Mouse (Mus musculus): ENCODE measurements at regions not wholly inside any gene's neighbourhood (a gene's known extent, or its start where the extent isn't known, plus 50 kb on each side); places are given as distances from the start of the nearest gene placed in this dataset.
A peak's percentile ranks its signal among the peaks of the same experiment; 100 is the strongest.
"Not testable (repeated sequence)": the region's sequence is repeated elsewhere in the genome, so short reads cannot be mapped to it uniquely, and the experiment has no call there.

DNA sequence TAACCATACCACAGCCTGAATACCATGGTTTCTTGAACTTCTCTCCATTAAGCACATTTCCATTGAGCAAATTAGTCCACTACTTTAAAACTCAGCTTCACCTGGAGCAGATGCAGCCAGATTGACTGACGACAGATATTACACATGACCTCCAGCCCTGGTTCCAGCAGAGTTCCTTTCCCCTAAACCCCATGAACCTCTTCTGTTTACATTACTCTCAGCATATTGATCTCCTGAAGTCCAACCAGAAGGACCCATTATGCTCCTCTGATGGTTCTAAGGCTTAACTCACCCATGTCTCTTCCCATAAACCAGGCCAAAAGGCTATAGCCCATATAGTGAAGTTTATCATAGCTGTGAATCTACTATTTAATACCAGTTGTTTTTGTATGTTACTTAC lies 584.8 kb downstream of the Fam19a2 start:
- Histone ChIP-seq H3K27ac (ENCODE audit: low read depth, low read length) (no peak overlapping the region), H3K4me3 (ENCODE audit: low read depth, low read length) (no peak overlapping the region), H3K4me2 (ENCODE audit: low read depth, low read length, severe bottlenecking) (no peak overlapping the region), H3K4me1 (replicated peaks; ENCODE audit: control insufficient read depth, insufficient read depth, low read length) (no peaks in the 10 kb centered on the region), H3K9me3 (ENCODE audit: control insufficient read depth, low read length) (no peaks in the 10 kb centered on the region), H3K36me3 (ENCODE audit: control insufficient read depth, insufficient read depth, low read length) (no peaks in the 10 kb centered on the region), H3K9ac (ENCODE audit: low read length) (no peak overlapping the region), H3K27me3 (ENCODE audit: control insufficient read depth, insufficient read depth, low read length) (no peaks in the 10 kb centered on the region)
- ATAC-seq (replicated peaks; ENCODE audit: low FRiP score) (no peak), DNase-seq (ENCODE audit: low spot score) (no peak)
- 83% methylated on average over 1 of the region's 1 CpGs for WGBS

- H3K4me3 ChIP-seq (ENCODE audit: low read depth, low read length), result no peak overlapping the region
- no peak overlapping the region for H3K9ac ChIP-seq (ENCODE audit: low read length)
- no peaks in the 10 kb centered on the region for H3K27me3 ChIP-seq (ENCODE audit: control insufficient read depth, insufficient read depth, low read length)
- no peaks in the 10 kb centered on the region for H3K4me1 ChIP-seq (replicated peaks; ENCODE audit: control insufficient read depth, insufficient read depth, low read length)
- H3K36me3 ChIP-seq (ENCODE audit: control insufficient read depth, insufficient read depth, low read length), result no peaks in the 10 kb centered on the region
- H3K27ac ChIP-seq (ENCODE audit: low read depth, low read length), result no peak overlapping the region
- H3K4me2 ChIP-seq (ENCODE audit: low read depth, low read length, severe bottlenecking), result no peak overlapping the region
- peak; percentile 47; the same call in 1 of the 2 replicates for ATAC-seq (replicated peaks; ENCODE audit: low FRiP score)
- no peaks in the 10 kb centered on the region for H3K9me3 ChIP-seq (ENCODE audit: control insufficient read depth, low read length)
- DNase-seq (ENCODE audit: low spot score), result no peak
- 69% methylated on average over 3 of the region's 3 CpGs for WGBS
Measured at GRCm38 (mm10) chr10:123875459-123875858, 611.7 kb downstream of the Fam19a2 start.

DNA sequence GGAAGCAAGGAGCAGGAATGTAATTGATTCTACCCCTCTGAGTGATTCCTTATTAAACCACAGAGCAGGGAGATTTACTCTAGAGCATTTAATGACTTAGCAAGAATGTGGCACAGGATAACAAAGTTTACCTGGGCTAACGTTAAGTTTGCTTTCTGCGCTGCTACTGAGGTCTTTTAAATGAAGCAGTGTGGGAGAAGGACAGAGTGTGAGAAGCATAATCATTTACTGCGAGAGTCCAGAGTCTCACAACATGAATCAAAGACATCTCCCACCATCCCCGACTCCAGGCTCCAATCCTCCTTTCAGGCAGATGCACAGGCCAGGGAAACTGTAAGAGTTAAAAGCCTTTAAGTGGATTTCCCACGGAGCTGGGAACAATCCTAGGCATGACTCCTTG lies 612.1 kb downstream of the Fam19a2 start:
- DNase-seq (ENCODE audit: low spot score) (no peak), ATAC-seq (replicated peaks; ENCODE audit: low FRiP score) (no peak)
- Histone ChIP-seq H3K9ac (ENCODE audit: low read length) (no peak overlapping the region), H3K4me1 (replicated peaks; ENCODE audit: control insufficient read depth, insufficient read depth, low read length) (no peaks in the 10 kb centered on the region), H3K27ac (ENCODE audit: low read depth, low read length) (no peak overlapping the region), H3K4me2 (ENCODE audit: low read depth, low read length, severe bottlenecking) (no peak overlapping the region), H3K27me3 (ENCODE audit: control insufficient read depth, insufficient read depth, low read length) (no peaks in the 10 kb centered on the region), H3K4me3 (ENCODE audit: low read depth, low read length) (no peak overlapping the region), H3K9me3 (ENCODE audit: control insufficient read depth, low read length) (no peaks in the 10 kb centered on the region), H3K36me3 (ENCODE audit: control insufficient read depth, insufficient read depth, low read length) (no peaks in the 10 kb centered on the region)
- 50% methylated on average over 5 of the region's 5 CpGs for WGBS

GRCm38 (mm10) chr10:123888681-123889172 lies 624.9 kb downstream of the Fam19a2 start:
- Histone ChIP-seq H3K9me3 (ENCODE audit: control insufficient read depth, low read length) (no peaks in the 10 kb centered on the region), H3K4me2 (ENCODE audit: low read depth, low read length, severe bottlenecking) (no peak overlapping the region), H3K27me3 (ENCODE audit: control insufficient read depth, insufficient read depth, low read length) (no peaks in the 10 kb centered on the region), H3K4me1 (replicated peaks; ENCODE audit: control insufficient read depth, insufficient read depth, low read length) (no peaks in the 10 kb centered on the region), H3K4me3 (ENCODE audit: low read depth, low read length) (no peak overlapping the region), H3K9ac (ENCODE audit: low read length) (no peak overlapping the region), H3K27ac (ENCODE audit: low read depth, low read length) (no peak overlapping the region), H3K36me3 (ENCODE audit: control insufficient read depth, insufficient read depth, low read length) (no peaks in the 10 kb centered on the region)
- DNase-seq (ENCODE audit: low spot score), result no peak
- no peak for ATAC-seq (replicated peaks; ENCODE audit: low FRiP score)
- WGBS, result 89% methylated on average over 3 of the region's 3 CpGs

GRCm38 (mm10) chr10:123919054-123919453 lies 655.3 kb downstream of the Fam19a2 start:
- Histone ChIP-seq H3K4me3 (ENCODE audit: low read depth, low read length) (no peak overlapping the region), H3K9ac (ENCODE audit: low read length) (no peak overlapping the region), H3K4me1 (replicated peaks; ENCODE audit: control insufficient read depth, insufficient read depth, low read length) (no peaks in the 10 kb centered on the region), H3K36me3 (ENCODE audit: control insufficient read depth, insufficient read depth, low read length) (no peaks in the 10 kb centered on the region), H3K27me3 (ENCODE audit: control insufficient read depth, insufficient read depth, low read length) (no peaks in the 10 kb centered on the region), H3K27ac (ENCODE audit: low read depth, low read length) (no peak overlapping the region), H3K4me2 (ENCODE audit: low read depth, low read length, severe bottlenecking) (no peak overlapping the region), H3K9me3 (ENCODE audit: control insufficient read depth, low read length) (no peaks in the 10 kb centered on the region)
- DNase-seq (ENCODE audit: low spot score) (no peak), ATAC-seq (replicated peaks; ENCODE audit: low FRiP score) (no peak; the same call in 1 of the 2 replicates)

GRCm38 (mm10) chr10:123929955-123930354 lies 666.2 kb downstream of the Fam19a2 start:
- ATAC-seq (replicated peaks; ENCODE audit: low FRiP score) (no peak), DNase-seq (ENCODE audit: low spot score) (no peak)
- Histone ChIP-seq H3K4me2 (ENCODE audit: low read depth, low read length, severe bottlenecking) (no peak overlapping the region), H3K36me3 (ENCODE audit: control insufficient read depth, insufficient read depth, low read length) (no peaks in the 10 kb centered on the region), H3K27ac (ENCODE audit: low read depth, low read length) (no peak overlapping the region), H3K4me3 (ENCODE audit: low read depth, low read length) (no peak overlapping the region), H3K27me3 (ENCODE audit: control insufficient read depth, insufficient read depth, low read length) (no peaks in the 10 kb centered on the region), H3K9me3 (ENCODE audit: control insufficient read depth, low read length) (no peaks in the 10 kb centered on the region), H3K4me1 (replicated peaks; ENCODE audit: control insufficient read depth, insufficient read depth, low read length) (no peaks in the 10 kb centered on the region), H3K9ac (ENCODE audit: low read length) (no peak overlapping the region)
- 78% methylated on average over 1 of the region's 1 CpGs for WGBS

DNA sequence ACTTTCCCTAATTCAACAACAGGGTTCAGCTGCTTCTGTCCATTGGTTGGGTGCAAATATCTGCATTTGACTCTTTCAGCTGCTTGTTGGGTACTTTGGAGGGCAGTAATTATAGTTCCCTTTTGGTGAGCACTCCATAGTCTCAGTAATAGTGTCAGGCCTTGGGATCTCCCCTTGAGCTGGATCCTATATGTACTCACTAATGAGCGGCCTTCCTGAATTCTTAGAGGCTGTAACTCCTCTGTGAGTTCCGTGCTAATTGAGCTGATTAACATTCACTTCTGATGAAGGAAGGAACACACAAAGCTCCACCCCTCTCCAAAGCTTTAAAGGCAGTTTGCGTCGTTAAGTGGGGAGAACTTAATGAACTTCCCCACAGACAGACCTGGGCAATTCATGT lies 674.9 kb downstream of the Fam19a2 start:
- 38% methylated on average over 4 of the region's 4 CpGs for WGBS
- not testable (repeated sequence) for H3K4me3 ChIP-seq (ENCODE audit: low read depth, low read length); H3K4me2 ChIP-seq (ENCODE audit: low read depth, low read length, severe bottlenecking); DNase-seq (ENCODE audit: low spot score); H3K27ac ChIP-seq (ENCODE audit: low read depth, low read length); H3K27me3 ChIP-seq (ENCODE audit: control insufficient read depth, insufficient read depth, low read length); H3K9ac ChIP-seq (ENCODE audit: low read length); H3K9me3 ChIP-seq (ENCODE audit: control insufficient read depth, low read length); H3K4me1 ChIP-seq (replicated peaks; ENCODE audit: control insufficient read depth, insufficient read depth, low read length); H3K36me3 ChIP-seq (ENCODE audit: control insufficient read depth, insufficient read depth, low read length)
- peak; percentile 88 for ATAC-seq (replicated peaks; ENCODE audit: low FRiP score)

Data from forebrain, embryonic 11.5 days (tissue).